ENCODE assay signal across 20 mouse cellular contexts in genomic region chr1:64887502-64888203, GRCm38 (mm10).
"Had no signal": no experiment of that assay in that cellular context is flagged by ENCODE, and none has a peak within 500 bp of the region (broad histone marks: within the 10 kb centered on the region; RNA-seq: fewer than 3 reads in every experiment).

No protein-coding gene starts in this region.

- H3K4me2 ChIP-seq: intestine, embryonic 15.5 days; kidney, embryonic 15.5 days; liver, embryonic 13.5 days; lung, embryonic 14.5 days; midbrain, embryonic 11.5 days; neural tube, embryonic 12.5 days; neural tube, embryonic 15.5 days had no signal

- H3K36me3 ChIP-seq: intestine, embryonic 15.5 days; liver, embryonic 13.5 days; neural tube, embryonic 12.5 days had no signal

- ATAC-seq: intestine, embryonic 15.5 days had no signal

- H3K4me1 ChIP-seq: neural tube, embryonic 12.5 days; neural tube, embryonic 15.5 days had no signal

- H3K9ac ChIP-seq: intestine, embryonic 15.5 days; kidney, embryonic 15.5 days; liver, embryonic 13.5 days; lung, embryonic 14.5 days; neural tube, embryonic 12.5 days; neural tube, embryonic 15.5 days had no signal

- H3K27ac ChIP-seq: intestine, embryonic 15.5 days; kidney, embryonic 15.5 days; left cerebral cortex, adult 2 months; liver, embryonic 13.5 days; neural tube, embryonic 12.5 days; neural tube, embryonic 15.5 days; stomach, postnatal 0 days had no signal

- H3K27me3 ChIP-seq: intestine, embryonic 15.5 days; kidney, embryonic 15.5 days; liver, embryonic 13.5 days; neural tube, embryonic 12.5 days; neural tube, embryonic 15.5 days had no signal

- H3K9me3 ChIP-seq: intestine, embryonic 15.5 days; kidney, embryonic 15.5 days; liver, embryonic 13.5 days; neural tube, embryonic 12.5 days; neural tube, embryonic 15.5 days had no signal

- H3K4me3 ChIP-seq: intestine, embryonic 15.5 days; kidney, embryonic 15.5 days; left cerebral cortex, adult 2 months; liver, embryonic 13.5 days; neural tube, embryonic 12.5 days; neural tube, embryonic 15.5 days had no signal

- DNase-seq: kidney, adult 11 months; kidney, adult 8-10 months; kidney, postnatal 10 days; kidney, postnatal 36 days; layer of hippocampus, postnatal 36 days; liver, embryonic 13.5 days; lung, embryonic 14.5 days; midbrain, embryonic 14.5 days; right cerebral cortex, adult 18-20 months; right cerebral cortex, postnatal 14 days; right cerebral cortex, postnatal 4 days; thymus, adult 2 months; thymus, postnatal 25 days had no signal
